Mouse (Mus musculus): ENCODE data around the gene Tmem8.

Tmem8 gene

GRCm38 (mm10) chr17:26149056-26149455 lies 36.0 kb downstream of the Tmem8 start:
- DNase-seq = no peak

DNA sequence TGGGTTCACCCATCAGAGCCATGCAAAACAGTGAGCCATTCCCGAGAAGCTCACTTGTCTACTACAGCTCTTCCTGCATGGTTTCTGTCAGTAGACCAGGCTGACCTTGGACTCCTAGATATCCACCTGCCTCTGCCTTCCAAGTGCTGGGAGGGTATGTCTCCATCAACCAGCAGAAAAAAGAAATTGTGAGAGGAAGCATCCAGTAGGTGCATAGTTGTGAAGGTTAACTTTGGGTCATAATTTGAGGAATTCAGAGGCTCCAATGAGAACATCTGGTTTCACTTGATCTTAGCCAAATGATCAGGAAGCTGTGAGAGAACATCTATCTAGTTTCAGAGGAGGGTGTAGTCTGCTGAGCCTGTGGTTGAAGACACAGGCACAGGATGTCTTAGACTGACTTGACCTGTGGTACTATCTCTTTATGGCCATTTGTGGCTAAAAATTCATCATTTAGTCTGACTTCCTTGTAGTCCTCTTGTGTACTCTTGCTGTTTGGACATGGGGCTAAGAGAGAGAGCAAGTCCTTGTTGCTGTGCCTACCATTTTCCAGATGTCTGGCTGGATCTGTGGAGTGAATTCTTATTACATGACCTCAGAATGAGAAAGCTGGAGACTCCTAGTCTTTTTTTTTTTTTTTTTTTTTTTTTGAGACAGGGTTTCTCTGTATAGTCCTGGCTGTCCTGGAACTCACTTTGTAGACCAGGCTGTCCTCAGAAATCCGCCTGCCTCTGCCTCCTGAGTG lies 39.0 kb downstream of the Tmem8 start:
- DNase-seq = no peak

DNA sequence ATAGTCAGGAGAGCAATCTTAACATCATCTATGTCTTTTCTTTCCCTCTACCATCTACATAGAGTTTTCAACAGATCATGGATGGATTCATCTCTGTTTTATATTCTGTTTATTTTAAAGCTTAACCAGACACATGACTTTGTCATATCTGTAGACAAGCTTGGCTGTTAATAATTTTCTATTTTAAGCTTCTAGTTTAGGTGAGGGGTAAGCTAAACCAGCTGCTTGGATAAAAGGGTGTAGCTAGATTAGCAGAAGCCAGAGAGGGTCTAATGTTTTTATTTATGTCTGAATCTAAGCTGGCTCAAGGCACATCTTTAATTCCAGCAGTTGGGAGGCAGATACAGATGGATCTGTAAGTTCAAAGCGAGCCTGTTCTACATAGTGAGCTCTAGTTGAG lies 49.6 kb downstream of the Tmem8 start:
- no peak for DNase-seq

DNA sequence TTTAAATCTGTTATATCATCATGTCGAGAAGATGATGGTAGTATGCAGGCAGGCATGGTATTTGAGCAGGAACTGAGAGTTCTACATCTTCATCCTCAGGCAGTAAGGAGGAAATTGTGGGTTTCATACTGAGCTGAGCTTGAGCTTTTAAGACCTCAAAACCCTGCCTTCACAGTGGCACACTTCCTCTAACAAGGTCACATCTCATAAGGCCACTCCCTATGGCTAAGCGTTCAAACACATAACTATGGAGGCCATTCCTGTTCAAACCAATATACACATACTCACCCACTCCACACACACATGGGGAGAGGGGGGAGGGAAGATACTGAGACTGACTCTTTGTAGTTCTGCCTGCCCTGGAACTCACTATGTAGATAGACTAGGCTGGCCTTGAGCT lies 54.9 kb downstream of the Tmem8 start:
- no peak for DNase-seq
